Mouse (Mus musculus) lung, postnatal 25 days (tissue): ENCODE data around the gene Srebf2.
"Not testable (repeated sequence)": the region's sequence is repeated elsewhere in the genome, so short reads cannot be mapped to it uniquely, and the experiment has no call there.

ENCODE experiments used
- DNase-seq: peaks from one replicate; pipeline ENCODE4 v3.0.0; 2022; ENCODE audit warnings: low spot score

Srebf2 gene

GRCm38 (mm10) chr15:82224602-82225215 is 77.7 kb downstream of the Srebf2 start:
- no peak for DNase-seq

- DNase-seq = no peak
Observed at GRCm38 (mm10) chr15:82225769-82226168, 78.8 kb downstream of the Srebf2 start.

- no peak for DNase-seq
Observed at GRCm38 (mm10) chr15:82229542-82230045, 82.6 kb downstream of the Srebf2 start.

GRCm38 (mm10) chr15:82230098-82230611 is 83.2 kb downstream of the Srebf2 start:
- no peak for DNase-seq

- DNase-seq = no peak
Observed at GRCm38 (mm10) chr15:82231100-82231499, 84.1 kb downstream of the Srebf2 start.

GRCm38 (mm10) chr15:82231591-82232378 is 84.8 kb downstream of the Srebf2 start:
- no peak for DNase-seq

- no peak for DNase-seq
Observed at GRCm38 (mm10) chr15:82232651-82233050, 85.7 kb downstream of the Srebf2 start.

GRCm38 (mm10) chr15:82235661-82236060 is 88.7 kb downstream of the Srebf2 start:
- DNase-seq = no peak

GRCm38 (mm10) chr15:82236565-82236964 is 89.6 kb downstream of the Srebf2 start:
- peak; percentile 84 for DNase-seq

- DNase-seq = no peak
Observed at GRCm38 (mm10) chr15:82243311-82243710, 96.3 kb downstream of the Srebf2 start.

- DNase-seq = no peak
Observed at GRCm38 (mm10) chr15:82243742-82244114, 96.7 kb downstream of the Srebf2 start.

- peak; percentile 92 for DNase-seq
Observed at GRCm38 (mm10) chr15:82244115-82244804, 97.3 kb downstream of the Srebf2 start, which contains the start of gene Cenpm. Gene Cenpm (minus strand): TSS chr15:82244748.

- not testable (repeated sequence) for DNase-seq
Observed at GRCm38 (mm10) chr15:82244805-82245161, 97.8 kb downstream of the Srebf2 start.

GRCm38 (mm10) chr15:82247131-82247776 is 100.3 kb downstream of the Srebf2 start:
- DNase-seq = no peak

GRCm38 (mm10) chr15:82251579-82251978 is 104.6 kb downstream of the Srebf2 start:
- DNase-seq = no peak

- DNase-seq = no peak
Observed at GRCm38 (mm10) chr15:82252097-82252496, 105.1 kb downstream of the Srebf2 start, which contains the start of gene 1500009C09Rik. Gene 1500009C09Rik (plus strand): TSS chr15:82252397.
